Mouse (Mus musculus): ENCODE measurements around the gene Diaph3. TPM values are rescaled to one million over a fixed set of nuclear protein-coding genes. Genes with fewer than 3 reads are reported as not detected.

Diaph3 gene
- total and polyA plus RNA-seq, 2 experiments from 2014 or later: 3.8 to 6.5 TPM

DNA sequence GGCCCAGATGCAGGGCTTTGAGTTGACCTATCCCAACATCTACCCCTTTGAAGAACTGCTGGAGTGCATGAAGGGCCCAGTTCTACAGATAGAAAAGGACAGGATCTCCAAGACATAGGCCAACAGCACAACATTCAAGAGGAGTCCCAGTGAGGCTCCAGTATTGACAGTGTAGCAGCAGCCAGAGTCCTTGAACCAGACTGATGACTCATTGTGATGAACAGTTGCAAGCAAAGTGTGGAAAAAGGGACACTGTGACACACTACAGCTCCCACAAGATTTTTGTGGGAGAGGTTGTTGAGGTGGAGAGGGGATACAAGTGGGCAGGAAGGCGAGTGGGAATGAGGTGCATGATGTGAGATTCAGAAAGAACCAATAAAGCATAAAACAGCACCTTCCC is 443.1 kb downstream of the Diaph3 start:
- no peak overlapping the region for H3K27ac ChIP-seq (ENCODE audit: low read depth)
- no peak overlapping the region for H3K9ac ChIP-seq (replicated peaks; ENCODE audit: low read depth, low read length)
- H3K36me3 ChIP-seq (replicated peaks; ENCODE audit: control insufficient read depth, insufficient read depth, low read length): no peaks in the 10 kb centered on the region
- H3K4me3 ChIP-seq (ENCODE audit: low read depth, low read length): no peak overlapping the region
- H3K27me3 ChIP-seq (ENCODE audit: control insufficient read depth, insufficient read depth, low read length): no peaks in the 10 kb centered on the region
- no peaks in the 10 kb centered on the region for H3K9me3 ChIP-seq (replicated peaks; ENCODE audit: control insufficient read depth, low read length)
- 96% methylated on average over 1 of the region's 1 CpGs for WGBS
- H3K4me1 ChIP-seq (ENCODE audit: control insufficient read depth, insufficient read depth): no peaks in the 10 kb centered on the region
- DNase-seq (ENCODE audit: low spot score) (no peak), ATAC-seq (ENCODE audit: insufficient read depth, low read depth) (no peak)
- H3K4me2 ChIP-seq (ENCODE audit: low read depth, low read length): no peak overlapping the region
- TF ChIP-seq EP300 (IDR thresholded peaks at IDR 0.05; ENCODE audit: low read depth): no peak
- TF ChIP-seq CTCF (IDR thresholded peaks at IDR 0.05; ENCODE audit: low read depth): no peak

- no peak for TF ChIP-seq EP300 (IDR thresholded peaks at IDR 0.05; ENCODE audit: low read depth)
- no peak for TF ChIP-seq CTCF (IDR thresholded peaks at IDR 0.05; ENCODE audit: low read depth)
- Histone ChIP-seq H3K9ac (replicated peaks; ENCODE audit: low read depth, low read length) (no peak overlapping the region), H3K4me1 (ENCODE audit: control insufficient read depth, insufficient read depth) (no peaks in the 10 kb centered on the region), H3K9me3 (replicated peaks; ENCODE audit: control insufficient read depth, low read length) (no peaks in the 10 kb centered on the region), H3K4me2 (ENCODE audit: low read depth, low read length) (no peak overlapping the region), H3K27me3 (ENCODE audit: control insufficient read depth, insufficient read depth, low read length) (no peaks in the 10 kb centered on the region), H3K36me3 (replicated peaks; ENCODE audit: control insufficient read depth, insufficient read depth, low read length) (no peaks in the 10 kb centered on the region), H3K27ac (ENCODE audit: low read depth) (no peak overlapping the region), H3K4me3 (ENCODE audit: low read depth, low read length) (no peak overlapping the region)
- WGBS: 92% methylated on average over 4 of the region's 4 CpGs
- ATAC-seq (ENCODE audit: insufficient read depth, low read depth) (no peak), DNase-seq (ENCODE audit: low spot score) (no peak)
These were observed 448.3 kb downstream of the Diaph3 start for GRCm38 (mm10) chr14:86692714-86693113.

GRCm38 (mm10) chr14:86691298-86691697 is 449.7 kb downstream of the Diaph3 start:
- ATAC-seq (ENCODE audit: insufficient read depth, low read depth) (no peak), DNase-seq (ENCODE audit: low spot score) (no peak)
- no peak overlapping the region for H3K9ac ChIP-seq (replicated peaks; ENCODE audit: low read depth, low read length)
- TF ChIP-seq EP300 (IDR thresholded peaks at IDR 0.05; ENCODE audit: low read depth) (no peak), CTCF (IDR thresholded peaks at IDR 0.05; ENCODE audit: low read depth) (no peak)
- H3K4me2 ChIP-seq (ENCODE audit: low read depth, low read length): no peak overlapping the region
- no peaks in the 10 kb centered on the region for H3K36me3 ChIP-seq (replicated peaks; ENCODE audit: control insufficient read depth, insufficient read depth, low read length)
- H3K27me3 ChIP-seq (ENCODE audit: control insufficient read depth, insufficient read depth, low read length): no peaks in the 10 kb centered on the region
- no peak overlapping the region for H3K4me3 ChIP-seq (ENCODE audit: low read depth, low read length)
- no peaks in the 10 kb centered on the region for H3K4me1 ChIP-seq (ENCODE audit: control insufficient read depth, insufficient read depth)
- WGBS: 72% methylated on average over 5 of the region's 5 CpGs
- no peak overlapping the region for H3K27ac ChIP-seq (ENCODE audit: low read depth)
- H3K9me3 ChIP-seq (replicated peaks; ENCODE audit: control insufficient read depth, low read length): no peaks in the 10 kb centered on the region

DNA sequence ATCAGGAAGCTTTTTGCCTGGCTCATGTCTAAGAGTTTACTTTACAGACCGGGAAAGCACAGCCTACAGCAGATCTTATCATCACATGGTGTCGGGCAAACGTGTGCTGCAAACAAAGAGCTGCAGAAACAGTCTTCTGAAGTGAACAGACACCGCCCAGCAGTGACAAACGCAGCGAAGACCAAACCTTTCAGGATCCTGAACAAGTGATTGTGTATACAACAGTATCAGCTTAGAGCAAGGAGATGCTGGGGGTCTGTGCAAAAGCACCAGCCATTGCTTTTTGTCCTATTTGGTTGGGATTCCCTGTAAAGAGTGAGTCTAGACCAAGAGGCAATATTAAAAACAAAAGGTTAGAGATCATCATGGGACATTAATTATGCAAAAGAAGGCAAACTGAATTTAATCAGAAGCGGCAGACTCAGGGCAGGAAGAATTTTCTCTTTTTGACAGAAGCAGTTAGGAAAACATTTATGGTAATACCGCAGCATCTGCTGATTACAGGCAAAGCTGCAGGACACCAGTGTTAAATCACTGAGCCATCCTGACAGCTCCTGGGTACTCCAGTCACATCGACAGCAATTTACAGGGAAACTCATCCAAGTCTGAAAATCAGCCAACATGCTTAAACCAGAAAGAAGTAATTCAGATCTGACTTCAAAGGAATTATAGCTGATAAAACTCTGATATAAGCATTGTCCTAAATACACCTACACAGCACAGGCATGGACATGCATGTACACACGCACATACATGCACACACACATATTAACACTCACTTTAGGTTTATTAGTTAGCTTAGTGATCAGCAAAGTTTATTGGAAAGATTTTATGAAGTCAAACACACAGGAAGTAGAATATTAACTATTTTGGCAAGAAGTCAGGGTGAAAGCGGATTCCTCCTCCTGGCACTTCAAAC is 456.2 kb downstream of the Diaph3 start:
- no peak overlapping the region for H3K4me3 ChIP-seq (ENCODE audit: low read depth, low read length)
- ATAC-seq (ENCODE audit: insufficient read depth, low read depth) (no peak), DNase-seq (ENCODE audit: low spot score) (no peak)
- H3K9ac ChIP-seq (replicated peaks; ENCODE audit: low read depth, low read length): no peak overlapping the region
- H3K9me3 ChIP-seq (replicated peaks; ENCODE audit: control insufficient read depth, low read length): no peaks in the 10 kb centered on the region
- H3K36me3 ChIP-seq (replicated peaks; ENCODE audit: control insufficient read depth, insufficient read depth, low read length): no peaks in the 10 kb centered on the region
- no peaks in the 10 kb centered on the region for H3K27me3 ChIP-seq (ENCODE audit: control insufficient read depth, insufficient read depth, low read length)
- WGBS: 38% methylated on average over 11 of the region's 11 CpGs
- no peaks in the 10 kb centered on the region for H3K4me1 ChIP-seq (ENCODE audit: control insufficient read depth, insufficient read depth)
- H3K4me2 ChIP-seq (ENCODE audit: low read depth, low read length): no peak overlapping the region
- H3K27ac ChIP-seq (ENCODE audit: low read depth): no peak overlapping the region
- no peak for TF ChIP-seq CTCF (IDR thresholded peaks at IDR 0.05; ENCODE audit: low read depth)
- TF ChIP-seq EP300 (IDR thresholded peaks at IDR 0.05; ENCODE audit: low read depth): no peak

- H3K9me3 ChIP-seq (replicated peaks; ENCODE audit: control insufficient read depth, low read length): no peaks in the 10 kb centered on the region
- TF ChIP-seq EP300 (IDR thresholded peaks at IDR 0.05; ENCODE audit: low read depth) (no peak), CTCF (IDR thresholded peaks at IDR 0.05; ENCODE audit: low read depth) (no peak)
- no peaks in the 10 kb centered on the region for H3K4me1 ChIP-seq (ENCODE audit: control insufficient read depth, insufficient read depth)
- no peak overlapping the region for H3K4me3 ChIP-seq (ENCODE audit: low read depth, low read length)
- H3K27ac ChIP-seq (ENCODE audit: low read depth): no peak overlapping the region
- H3K27me3 ChIP-seq (ENCODE audit: control insufficient read depth, insufficient read depth, low read length): no peaks in the 10 kb centered on the region
- no peaks in the 10 kb centered on the region for H3K36me3 ChIP-seq (replicated peaks; ENCODE audit: control insufficient read depth, insufficient read depth, low read length)
- DNase-seq (ENCODE audit: low spot score): no peak
- no peak overlapping the region for H3K4me2 ChIP-seq (ENCODE audit: low read depth, low read length)
- no peak overlapping the region for H3K9ac ChIP-seq (replicated peaks; ENCODE audit: low read depth, low read length)
- ATAC-seq (ENCODE audit: insufficient read depth, low read depth): no peak
These were observed 459.1 kb downstream of the Diaph3 start for GRCm38 (mm10) chr14:86681951-86682350.

DNA sequence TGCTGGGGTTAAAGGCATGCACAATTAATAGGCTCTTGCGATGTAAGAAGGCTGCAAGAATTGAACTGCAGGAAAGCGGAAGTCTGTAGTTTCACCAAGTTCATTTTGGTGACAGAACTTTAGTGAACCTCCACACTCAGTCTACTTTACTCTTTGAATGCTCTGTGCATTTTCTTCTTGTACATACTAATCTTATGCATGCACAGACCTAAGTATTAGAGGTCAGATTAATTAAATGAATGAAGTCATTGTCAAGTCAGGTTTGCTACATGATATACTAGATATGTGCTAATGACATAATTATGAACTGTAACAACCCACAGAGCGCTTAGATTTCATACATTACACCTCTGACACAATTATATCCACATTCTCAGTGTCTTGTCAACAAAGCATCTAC is 462.0 kb downstream of the Diaph3 start:
- no peak overlapping the region for H3K4me3 ChIP-seq (ENCODE audit: low read depth, low read length)
- H3K4me1 ChIP-seq (ENCODE audit: control insufficient read depth, insufficient read depth): no peaks in the 10 kb centered on the region
- H3K27me3 ChIP-seq (ENCODE audit: control insufficient read depth, insufficient read depth, low read length): no peaks in the 10 kb centered on the region
- ATAC-seq (ENCODE audit: insufficient read depth, low read depth): no peak
- H3K9me3 ChIP-seq (replicated peaks; ENCODE audit: control insufficient read depth, low read length): no peaks in the 10 kb centered on the region
- no peak for DNase-seq (ENCODE audit: low spot score)
- H3K27ac ChIP-seq (ENCODE audit: low read depth): no peak overlapping the region
- no peak for TF ChIP-seq CTCF (IDR thresholded peaks at IDR 0.05; ENCODE audit: low read depth)
- TF ChIP-seq EP300 (IDR thresholded peaks at IDR 0.05; ENCODE audit: low read depth): no peak
- no peaks in the 10 kb centered on the region for H3K36me3 ChIP-seq (replicated peaks; ENCODE audit: control insufficient read depth, insufficient read depth, low read length)
- WGBS: 90% methylated on average over 3 of the region's 3 CpGs
- H3K4me2 ChIP-seq (ENCODE audit: low read depth, low read length): no peak overlapping the region
- no peak overlapping the region for H3K9ac ChIP-seq (replicated peaks; ENCODE audit: low read depth, low read length)

Measured in heart, postnatal 0 days (tissue).